Mouse (Mus musculus): ENCODE measurements around the gene Tshb. TPM values are rescaled to one million over a fixed set of nuclear protein-coding genes. Genes with fewer than 3 reads are reported as not detected.

Tshb gene
- not detected in 2 replicates for polyA plus RNA-seq (2012; rRNA removed)

GRCm38 (mm10) chr3:102782618-102783017 lies at the start of gene Tshb:
TSS of gene Tshb (minus strand) at chr3:102782718.
- H3K4me1 ChIP-seq (ENCODE audit: control insufficient read depth, insufficient read depth, low read length), result no peaks in the 10 kb centered on the region
- H3K27ac ChIP-seq (ENCODE audit: insufficient read depth, low read depth, low read length), result no peak within 1 kb of the TSS
- H3K4me3 ChIP-seq (ENCODE audit: insufficient read depth, low read depth, low read length), result no peak within 1 kb of the TSS
- WGBS, result 69% methylated on average over 2 of the region's 2 CpGs
- TF ChIP-seq CTCF (conservative IDR thresholded peaks at IDR 0.05; ENCODE audit: insufficient read depth, insufficient read length, low read depth, low read length), result no peak
- TF ChIP-seq POLR2A (IDR thresholded peaks at IDR 0.05; ENCODE audit: low read depth, low read length), result no peak
- no peaks in the 10 kb centered on the region; the same call in 1 of the 2 replicates for H3K27me3 ChIP-seq (replicated peaks; ENCODE audit: control insufficient read depth, insufficient read depth, low read length)
- DNase-seq, result no peak
- H3K36me3 ChIP-seq (ENCODE audit: control insufficient read depth, insufficient read depth, low read length), result no peaks in the 10 kb centered on the region

DNA sequence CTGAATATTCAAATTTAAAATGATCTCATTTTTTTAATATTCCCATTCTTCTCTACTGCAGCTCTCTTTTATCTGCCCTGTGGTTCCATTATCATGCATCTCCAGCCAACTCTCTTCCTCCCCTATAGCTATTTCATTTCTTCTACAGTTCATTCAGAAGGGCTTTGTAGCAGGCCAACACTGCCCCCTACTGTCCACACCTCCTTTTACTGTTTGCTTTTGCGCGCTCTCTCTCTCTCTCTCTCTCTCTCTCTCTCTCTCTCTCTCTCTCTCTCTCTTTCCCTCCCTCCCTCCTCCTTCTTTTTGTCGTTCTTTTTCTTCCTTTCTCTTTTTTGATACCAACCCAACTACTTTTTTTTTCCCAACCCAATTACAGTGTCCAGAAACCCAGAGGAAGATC lies 21.4 kb upstream of the Tshb start:
- H3K36me3 ChIP-seq (ENCODE audit: control insufficient read depth, insufficient read depth, low read length), result no peaks in the 10 kb centered on the region
- H3K27me3 ChIP-seq (replicated peaks; ENCODE audit: control insufficient read depth, insufficient read depth, low read length), result no peaks in the 10 kb centered on the region
- no peaks in the 10 kb centered on the region for H3K4me1 ChIP-seq (ENCODE audit: control insufficient read depth, insufficient read depth, low read length)
- TF ChIP-seq CTCF (conservative IDR thresholded peaks at IDR 0.05; ENCODE audit: insufficient read depth, insufficient read length, low read depth, low read length) (peak; percentile 68), POLR2A (IDR thresholded peaks at IDR 0.05; ENCODE audit: low read depth, low read length) (no peak)
- DNase-seq, result peak; percentile 71
- WGBS, result 0% methylated on average over 3 of the region's 3 CpGs
- H3K4me3 ChIP-seq (ENCODE audit: insufficient read depth, low read depth, low read length), result no peak overlapping the region
- no peak overlapping the region for H3K27ac ChIP-seq (ENCODE audit: insufficient read depth, low read depth, low read length)

- H3K36me3 ChIP-seq (ENCODE audit: control insufficient read depth, insufficient read depth, low read length), result no peaks in the 10 kb centered on the region
- H3K4me3 ChIP-seq (ENCODE audit: insufficient read depth, low read depth, low read length), result no peak overlapping the region
- H3K27me3 ChIP-seq (replicated peaks; ENCODE audit: control insufficient read depth, insufficient read depth, low read length), result no peaks in the 10 kb centered on the region; the same call in 1 of the 2 replicates
- no peak overlapping the region for H3K27ac ChIP-seq (ENCODE audit: insufficient read depth, low read depth, low read length)
- H3K4me1 ChIP-seq (ENCODE audit: control insufficient read depth, insufficient read depth, low read length), result no peaks in the 10 kb centered on the region
- TF ChIP-seq POLR2A (IDR thresholded peaks at IDR 0.05; ENCODE audit: low read depth, low read length), result no peak
- TF ChIP-seq CTCF (conservative IDR thresholded peaks at IDR 0.05; ENCODE audit: insufficient read depth, insufficient read length, low read depth, low read length), result no peak
- WGBS, result 49% methylated on average over 4 of the region's 4 CpGs
- DNase-seq, result no peak
Observed at GRCm38 (mm10) chr3:102787369-102787768, 4.9 kb upstream of the Tshb start.

- DNase-seq, result no peak
Observed at GRCm38 (mm10) chr3:102773018-102773417, 9.5 kb downstream of the Tshb start.

DNA sequence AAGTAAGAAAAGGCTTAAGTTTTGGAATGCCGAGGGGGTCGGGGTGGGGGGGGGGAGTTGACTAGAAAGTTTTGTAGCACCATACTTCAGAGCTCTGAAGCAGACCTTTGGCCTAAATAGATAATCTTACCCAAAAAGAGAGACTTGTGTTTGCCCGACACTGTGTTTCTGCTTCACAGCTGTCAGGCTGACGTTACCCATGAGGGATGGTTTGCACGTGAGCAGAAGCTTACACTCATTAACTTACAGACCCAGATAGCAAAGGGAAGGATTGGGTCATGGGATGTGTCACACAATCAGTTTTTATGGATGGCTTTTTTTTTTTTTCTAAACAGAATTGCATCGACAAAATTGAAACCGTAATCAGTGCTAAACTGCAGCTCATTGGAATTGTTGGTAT lies 17.7 kb downstream of the Tshb start:
- H3K36me3 ChIP-seq (ENCODE audit: control insufficient read depth, insufficient read depth, low read length), result no peaks in the 10 kb centered on the region
- TF ChIP-seq CTCF (conservative IDR thresholded peaks at IDR 0.05; ENCODE audit: insufficient read depth, insufficient read length, low read depth, low read length) (no peak), POLR2A (IDR thresholded peaks at IDR 0.05; ENCODE audit: low read depth, low read length) (no peak)
- WGBS, result 64% methylated on average over 7 of the region's 7 CpGs

More at GRCm38 (mm10) chr3:102773018-102773417, 9.5 kb downstream of the Tshb start:
- Histone ChIP-seq H3K27me3 (replicated peaks; ENCODE audit: control insufficient read depth, insufficient read depth, low read length) (no peaks in the 10 kb centered on the region; the same call in 1 of the 2 replicates), H3K4me3 (ENCODE audit: insufficient read depth, low read depth, low read length) (no peak overlapping the region), H3K4me1 (ENCODE audit: control insufficient read depth, insufficient read depth, low read length) (no peaks in the 10 kb centered on the region), H3K27ac (ENCODE audit: insufficient read depth, low read depth, low read length) (no peak overlapping the region), H3K36me3 (ENCODE audit: control insufficient read depth, insufficient read depth, low read length) (no peaks in the 10 kb centered on the region)
- TF ChIP-seq CTCF (conservative IDR thresholded peaks at IDR 0.05; ENCODE audit: insufficient read depth, insufficient read length, low read depth, low read length) (no peak), POLR2A (IDR thresholded peaks at IDR 0.05; ENCODE audit: low read depth, low read length) (no peak)
- WGBS, result 59% methylated on average over 4 of the region's 4 CpGs

GRCm38 (mm10) chr3:102763713-102764400 lies 18.7 kb downstream of the Tshb start:
- WGBS, result 49% methylated on average over 10 of the region's 10 CpGs
- no peak for DNase-seq
- no peak for TF ChIP-seq CTCF (conservative IDR thresholded peaks at IDR 0.05; ENCODE audit: insufficient read depth, insufficient read length, low read depth, low read length)
- TF ChIP-seq POLR2A (IDR thresholded peaks at IDR 0.05; ENCODE audit: low read depth, low read length), result no peak

More for the DNA sequence above, 17.7 kb downstream of the Tshb start:
- Histone ChIP-seq H3K4me1 (ENCODE audit: control insufficient read depth, insufficient read depth, low read length) (no peaks in the 10 kb centered on the region), H3K27ac (ENCODE audit: insufficient read depth, low read depth, low read length) (no peak overlapping the region), H3K4me3 (ENCODE audit: insufficient read depth, low read depth, low read length) (no peak overlapping the region), H3K27me3 (replicated peaks; ENCODE audit: control insufficient read depth, insufficient read depth, low read length) (no peaks in the 10 kb centered on the region)
- no peak for DNase-seq

DNA sequence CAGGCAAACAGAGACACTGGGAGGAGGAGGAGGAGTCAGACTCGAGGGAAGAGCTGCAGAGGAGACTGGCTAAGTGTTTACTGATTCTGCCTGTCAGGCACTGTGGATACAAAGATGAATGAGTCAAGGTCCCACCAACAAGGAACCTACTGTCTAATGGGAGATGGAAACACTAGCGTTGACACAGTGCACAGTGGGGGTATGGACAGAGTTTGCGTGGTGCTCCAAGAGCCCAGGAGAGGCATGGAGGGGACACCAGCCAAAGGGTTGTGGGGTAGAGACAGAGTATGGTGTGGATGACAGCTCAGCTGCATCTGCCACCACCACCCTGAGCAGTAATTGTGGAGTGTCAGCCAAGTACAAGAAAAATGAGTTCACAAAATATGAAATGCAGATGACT lies 20.1 kb downstream of the Tshb start:
- Histone ChIP-seq H3K4me3 (ENCODE audit: insufficient read depth, low read depth, low read length) (no peak overlapping the region), H3K4me1 (ENCODE audit: control insufficient read depth, insufficient read depth, low read length) (no peaks in the 10 kb centered on the region), H3K27me3 (replicated peaks; ENCODE audit: control insufficient read depth, insufficient read depth, low read length) (no peaks in the 10 kb centered on the region), H3K27ac (ENCODE audit: insufficient read depth, low read depth, low read length) (no peak overlapping the region), H3K36me3 (ENCODE audit: control insufficient read depth, insufficient read depth, low read length) (no peaks in the 10 kb centered on the region)
- DNase-seq, result no peak
- TF ChIP-seq CTCF (conservative IDR thresholded peaks at IDR 0.05; ENCODE audit: insufficient read depth, insufficient read length, low read depth, low read length), result no peak
- TF ChIP-seq POLR2A (IDR thresholded peaks at IDR 0.05; ENCODE audit: low read depth, low read length), result no peak
- WGBS, result 73% methylated on average over 3 of the region's 3 CpGs

More at GRCm38 (mm10) chr3:102763713-102764400, 18.7 kb downstream of the Tshb start:
- Histone ChIP-seq H3K4me3 (ENCODE audit: insufficient read depth, low read depth, low read length) (no peak overlapping the region), H3K36me3 (ENCODE audit: control insufficient read depth, insufficient read depth, low read length) (no peaks in the 10 kb centered on the region), H3K27me3 (replicated peaks; ENCODE audit: control insufficient read depth, insufficient read depth, low read length) (no peaks in the 10 kb centered on the region), H3K27ac (ENCODE audit: insufficient read depth, low read depth, low read length) (no peak overlapping the region), H3K4me1 (ENCODE audit: control insufficient read depth, insufficient read depth, low read length) (no peaks in the 10 kb centered on the region)

Data from kidney, adult 2 months (tissue).